Mouse (Mus musculus): ENCODE data around the gene Sfxn5. TPM values are rescaled to one million over a fixed set of nuclear protein-coding genes. Genes with fewer than 3 reads are reported as not detected.

Gene Sfxn5
- polyA plus RNA-seq, 2 experiments: 5.8 to 6.6 TPM

- ATAC-seq (ENCODE audit: low FRiP score, low read depth): no peak
- no peaks in the 10 kb centered on the region for H3K4me1 ChIP-seq (ENCODE audit: control insufficient read depth, insufficient read depth, low read length)
- WGBS: 53% methylated on average over 6 of the region's 6 CpGs
Measured at GRCm38 (mm10) chr6:85331221-85331735, 1.9 kb downstream of the Sfxn5 start.

GRCm38 (mm10) chr6:85329666-85330185 is 3.5 kb downstream of the Sfxn5 start:
- WGBS: 87% methylated on average over 4 of the region's 4 CpGs
- no peak overlapping the region for H3K4me3 ChIP-seq (replicated peaks; ENCODE audit: low read length)
- no peaks in the 10 kb centered on the region for H3K36me3 ChIP-seq (ENCODE audit: control insufficient read depth, insufficient read depth, low read length)
- no peaks in the 10 kb centered on the region for H3K4me1 ChIP-seq (ENCODE audit: control insufficient read depth, insufficient read depth, low read length)
- no peak overlapping the region for H3K4me2 ChIP-seq (replicated peaks; ENCODE audit: low read depth, low read length, severe bottlenecking)
- H3K27ac ChIP-seq (replicated peaks; ENCODE audit: low read depth, low read length): no peak overlapping the region
- H3K9ac ChIP-seq (ENCODE audit: low read depth, low read length, severe bottlenecking): no peak overlapping the region
- no peak for ATAC-seq (ENCODE audit: low FRiP score, low read depth)
- no peak for DNase-seq (ENCODE audit: low spot score)
- H3K27me3 ChIP-seq (ENCODE audit: control insufficient read depth, insufficient read depth, low read length): 0 out of 2 replicates have a peak, but pooled peaks cover 7% of the 10 kb centered on the region
- no peak for TF ChIP-seq POLR2A (IDR thresholded peaks at IDR 0.05; ENCODE audit: borderline replicate concordance, extremely low read depth, insufficient read depth, insufficient read length)
- no peaks in the 10 kb centered on the region for H3K9me3 ChIP-seq (ENCODE audit: control insufficient read depth, low read length)

More at GRCm38 (mm10) chr6:85331221-85331735, 1.9 kb downstream of the Sfxn5 start:
- no peak for DNase-seq (ENCODE audit: low spot score)
- no peaks in the 10 kb centered on the region for H3K9me3 ChIP-seq (ENCODE audit: control insufficient read depth, low read length)
- H3K4me3 ChIP-seq (replicated peaks; ENCODE audit: low read length): no peak overlapping the region
- peaks cover 3% of the 10 kb centered on the region; the same call in 1 of the 2 replicates for H3K36me3 ChIP-seq (ENCODE audit: control insufficient read depth, insufficient read depth, low read length)
- 0 out of 2 replicates have a peak overlapping the region, but pooled peaks have one; percentile 99 for H3K4me2 ChIP-seq (replicated peaks; ENCODE audit: low read depth, low read length, severe bottlenecking)
- 0 out of 2 replicates have a peak, but pooled peaks cover 7% of the 10 kb centered on the region for H3K27me3 ChIP-seq (ENCODE audit: control insufficient read depth, insufficient read depth, low read length)
- no peak overlapping the region for H3K27ac ChIP-seq (replicated peaks; ENCODE audit: low read depth, low read length)
- H3K9ac ChIP-seq (ENCODE audit: low read depth, low read length, severe bottlenecking): no peak overlapping the region
- TF ChIP-seq POLR2A (IDR thresholded peaks at IDR 0.05; ENCODE audit: borderline replicate concordance, extremely low read depth, insufficient read depth, insufficient read length): no peak

- DNase-seq (ENCODE audit: low spot score) (no peak), ATAC-seq (ENCODE audit: low FRiP score, low read depth) (no peak)
- Histone ChIP-seq H3K9ac (ENCODE audit: low read depth, low read length, severe bottlenecking) (no peak overlapping the region), H3K4me2 (replicated peaks; ENCODE audit: low read depth, low read length, severe bottlenecking) (no peak overlapping the region), H3K27me3 (ENCODE audit: control insufficient read depth, insufficient read depth, low read length) (0 out of 2 replicates have a peak, but pooled peaks cover 2% of the 10 kb centered on the region), H3K36me3 (ENCODE audit: control insufficient read depth, insufficient read depth, low read length) (no peaks in the 10 kb centered on the region), H3K9me3 (ENCODE audit: control insufficient read depth, low read length) (no peaks in the 10 kb centered on the region), H3K4me1 (ENCODE audit: control insufficient read depth, insufficient read depth, low read length) (no peaks in the 10 kb centered on the region), H3K4me3 (replicated peaks; ENCODE audit: low read length) (no peak overlapping the region), H3K27ac (replicated peaks; ENCODE audit: low read depth, low read length) (no peak overlapping the region)
- 76% methylated on average over 4 of the region's 4 CpGs for WGBS
- no peak for TF ChIP-seq POLR2A (IDR thresholded peaks at IDR 0.05; ENCODE audit: borderline replicate concordance, extremely low read depth, insufficient read depth, insufficient read length)
Measured at GRCm38 (mm10) chr6:85326564-85326963, 6.7 kb downstream of the Sfxn5 start.

GRCm38 (mm10) chr6:85325109-85325508 is 8.1 kb downstream of the Sfxn5 start:
- WGBS: 36% methylated on average over 2 of the region's 2 CpGs
- H3K9ac ChIP-seq (ENCODE audit: low read depth, low read length, severe bottlenecking): no peak overlapping the region
- no peaks in the 10 kb centered on the region for H3K9me3 ChIP-seq (ENCODE audit: control insufficient read depth, low read length)
- no peak for DNase-seq (ENCODE audit: low spot score)
- ATAC-seq (ENCODE audit: low FRiP score, low read depth): no peak
- no peak overlapping the region for H3K4me2 ChIP-seq (replicated peaks; ENCODE audit: low read depth, low read length, severe bottlenecking)
- H3K4me3 ChIP-seq (replicated peaks; ENCODE audit: low read length): no peak overlapping the region
- TF ChIP-seq POLR2A (IDR thresholded peaks at IDR 0.05; ENCODE audit: borderline replicate concordance, extremely low read depth, insufficient read depth, insufficient read length): no peak
- H3K27ac ChIP-seq (replicated peaks; ENCODE audit: low read depth, low read length): no peak overlapping the region
- no peaks in the 10 kb centered on the region for H3K27me3 ChIP-seq (ENCODE audit: control insufficient read depth, insufficient read depth, low read length)
- no peaks in the 10 kb centered on the region for H3K36me3 ChIP-seq (ENCODE audit: control insufficient read depth, insufficient read depth, low read length)
- no peaks in the 10 kb centered on the region for H3K4me1 ChIP-seq (ENCODE audit: control insufficient read depth, insufficient read depth, low read length)

GRCm38 (mm10) chr6:85320445-85320866 is 12.8 kb downstream of the Sfxn5 start:
- Histone ChIP-seq H3K4me1 (ENCODE audit: control insufficient read depth, insufficient read depth, low read length) (no peaks in the 10 kb centered on the region), H3K4me3 (replicated peaks; ENCODE audit: low read length) (no peak overlapping the region), H3K27me3 (ENCODE audit: control insufficient read depth, insufficient read depth, low read length) (no peaks in the 10 kb centered on the region), H3K9ac (ENCODE audit: low read depth, low read length, severe bottlenecking) (no peak overlapping the region), H3K9me3 (ENCODE audit: control insufficient read depth, low read length) (no peaks in the 10 kb centered on the region), H3K27ac (replicated peaks; ENCODE audit: low read depth, low read length) (no peak overlapping the region), H3K4me2 (replicated peaks; ENCODE audit: low read depth, low read length, severe bottlenecking) (no peak overlapping the region), H3K36me3 (ENCODE audit: control insufficient read depth, insufficient read depth, low read length) (no peaks in the 10 kb centered on the region)
- ATAC-seq (ENCODE audit: low FRiP score, low read depth): no peak
- TF ChIP-seq POLR2A (IDR thresholded peaks at IDR 0.05; ENCODE audit: borderline replicate concordance, extremely low read depth, insufficient read depth, insufficient read length): no peak
- no peak for DNase-seq (ENCODE audit: low spot score)
- 78% methylated on average over 6 of the region's 6 CpGs for WGBS
